Mouse (Mus musculus) heart, postnatal 36 days (tissue): ENCODE measurements around the gene Trex1. TPM values are rescaled to one million over a fixed set of nuclear protein-coding genes. Genes with fewer than 3 reads are reported as not detected.

Source experiments
- DNase-seq, 2 experiments: peaks; one replicate each; pipeline ENCODE4 v3.0.0; 2021 to 2022
- intact Hi-C: fragments of 180-260 bp; cut with DNase I; formaldehyde crosslinking; loops from one replicate; pipeline ENCODE4 v1.15.1; 2025
- total RNA-seq, 2 experiments: library from RNA; stranded (reverse); gene quantifications; 2 replicates each; pipeline ENCODE4 v1.2.3; 2021

The Trex1 gene
- total RNA-seq, 2 experiments from 2014 or later: 14.0 to 14.7 TPM

GRCm38 (mm10) chr9:109091802-109092201 lies 32.3 kb upstream of the Trex1 start:
- no peak for DNase-seq
- intact Hi-C loops: no loop called here

GRCm38 (mm10) chr9:109090446-109090845 lies 30.9 kb upstream of the Trex1 start:
- DNase-seq: no peak

GRCm38 (mm10) chr9:109087987-109088386 lies 28.5 kb upstream of the Trex1 start:
- peak; percentile 49 to 60 for DNase-seq
- intact Hi-C loops: loop anchor here (1.0 kb wide), 1 partner anchor 34 kb away; no protein-coding TSS in a partner anchor

More at GRCm38 (mm10) chr9:109090446-109090845, 30.9 kb upstream of the Trex1 start:
- intact Hi-C loops: no loop called here

- intact Hi-C loops: no loop called here
- DNase-seq: no peak
These were observed 25.4 kb upstream of the Trex1 start for GRCm38 (mm10) chr9:109084922-109085321.

GRCm38 (mm10) chr9:109082124-109082800 lies 22.7 kb upstream of the Trex1 start, which contains the start of the genes Ccdc51 and Tma7:
Gene Ccdc51 (plus strand): TSS chr9:109082493.
Gene Tma7 (minus strand): TSS chr9:109082587.
- peak; percentile 72 to 80 for DNase-seq
- intact Hi-C loops: no loop called here

GRCm38 (mm10) chr9:109081749-109082123 lies 22.2 kb upstream of the Trex1 start:
- no peak for DNase-seq
- intact Hi-C loops: no loop called here

- intact Hi-C loops: no loop called here
- DNase-seq: no peak
These were observed 21.0 kb upstream of the Trex1 start for GRCm38 (mm10) chr9:109080516-109080915.

- peak; percentile 89 to 91 for DNase-seq
- intact Hi-C loops: no loop called here
These were observed 14.4 kb upstream of the Trex1 start, which contains the start of gene Atrip for GRCm38 (mm10) chr9:109073661-109074573. Gene Atrip (minus strand): TSS chr9:109074124.

GRCm38 (mm10) chr9:109068095-109068735 lies 8.7 kb upstream of the Trex1 start:
- intact Hi-C loops: no loop called here

GRCm38 (mm10) chr9:109060898-109061295 lies 1.4 kb upstream of the Trex1 start:
- DNase-seq: no peak
- intact Hi-C loops: no loop called here

More at GRCm38 (mm10) chr9:109068095-109068735, 8.7 kb upstream of the Trex1 start:
- no peak for DNase-seq

GRCm38 (mm10) chr9:109060184-109060897 lies 807 bp upstream of the Trex1 start:
- intact Hi-C loops: no loop called here
- DNase-seq: no peak

GRCm38 (mm10) chr9:109058006-109058765 lies 1.3 kb downstream of the Trex1 start:
- DNase-seq: no peak
- intact Hi-C loops: loop anchor here (2.0 to 5.0 kb wide), 2 partner anchors 19 to 121 kb away; partner anchors contain the start of genes Shisa5 and Uqcrc1

- intact Hi-C loops: loop anchor here (5.0 kb wide), 1 partner anchor 120 kb away; the partner anchor contains the start of gene Uqcrc1
- no peak for DNase-seq
These were observed 2.0 kb downstream of the Trex1 start for GRCm38 (mm10) chr9:109057543-109057942.

- DNase-seq: no peak
These were observed 2.6 kb downstream of the Trex1 start for GRCm38 (mm10) chr9:109056916-109057315.

GRCm38 (mm10) chr9:109056081-109056690 lies 3.3 kb downstream of the Trex1 start:
- intact Hi-C loops: loop anchor here (5.0 kb wide), 1 partner anchor 119 kb away; the partner anchor contains the start of gene Uqcrc1

More at GRCm38 (mm10) chr9:109056916-109057315, 2.6 kb downstream of the Trex1 start:
- intact Hi-C loops: loop anchor here (5.0 kb wide), 1 partner anchor 120 kb away; the partner anchor contains the start of gene Uqcrc1

GRCm38 (mm10) chr9:109055271-109056030 lies 4.1 kb downstream of the Trex1 start:
- no peak for DNase-seq
- intact Hi-C loops: loop anchor here (5.0 kb wide), 1 partner anchor 118 kb away; the partner anchor contains the start of gene Uqcrc1

More at GRCm38 (mm10) chr9:109056081-109056690, 3.3 kb downstream of the Trex1 start:
- no peak for DNase-seq

GRCm38 (mm10) chr9:109054712-109055111 lies 4.8 kb downstream of the Trex1 start:
- peak; percentile 64 to 70 for DNase-seq

GRCm38 (mm10) chr9:109053851-109054250 lies 5.7 kb downstream of the Trex1 start:
- no peak for DNase-seq
- intact Hi-C loops: no loop called here

More at GRCm38 (mm10) chr9:109054712-109055111, 4.8 kb downstream of the Trex1 start:
- intact Hi-C loops: loop anchor here (5.0 kb wide), 1 partner anchor 117 kb away; the partner anchor contains the start of gene Uqcrc1
